Mouse (Mus musculus) midbrain, embryonic 10.5 days (tissue): ENCODE measurements around the gene Spata21. TPM values are rescaled to one million over a fixed set of nuclear protein-coding genes. Genes with fewer than 3 reads are reported as not detected.

Experiments
- DNase-seq: peaks from one replicate; pipeline ENCODE4 v3.0.0-alpha.2; 2017; ENCODE audit warnings: low spot score
- H3K27ac ChIP-seq: fragments of 300-500 bp; sonication (generic); replicated peaks from 2 replicates; pipeline ENCODE4 v1.5.1; 2016; ENCODE audit warnings: mild to moderate bottlenecking
- H3K27me3 ChIP-seq: fragments of 300-500 bp; sonication (generic); 2 replicates; pipeline ENCODE4 v1.6.1; 2016; ENCODE audit warnings: low read depth, mild to moderate bottlenecking; ENCODE audit not compliant: poor library complexity, severe bottlenecking
- H3K36me3 ChIP-seq: fragments of 300-500 bp; sonication (generic); 2 replicates; pipeline ENCODE4 v1.6.1; 2016; ENCODE audit warnings: mild to moderate bottlenecking, moderate library complexity
- H3K4me1 ChIP-seq: fragments of 300-500 bp; sonication (generic); 2 replicates; pipeline ENCODE4 v1.6.1; 2016
- H3K4me3 ChIP-seq: fragments of 300-500 bp; sonication (generic); 2 replicates; pipeline ENCODE4 v1.5.1; 2016; ENCODE audit warnings: mild to moderate bottlenecking, moderate library complexity
- H3K9me3 ChIP-seq: fragments of 300-500 bp; sonication (generic); replicated peaks from 2 replicates; pipeline ENCODE4 v1.6.1; 2016; ENCODE audit warnings: mild to moderate bottlenecking
- WGBS: fragments of 180-500 bp; shearing (Covaris S2); methylation state at CpG from one replicate; pipeline ENCODE4 v1.1.7; 2016; 5-methylcytosine and 5-hydroxymethylcytosine counted together
- polyA plus RNA-seq: library from polyadenylated mRNA; unstranded; fragments of >200 nt; fragmentation: Nextera tagmentation; extraction: Ambion mirVana; gene quantifications from 2 replicates; pipeline ENCODE4 v1.2.1, GENCODE M21; 2016

Gene Spata21
- polyA plus RNA-seq, 1 experiment from 2014 or later: 0.20 TPM

DNA sequence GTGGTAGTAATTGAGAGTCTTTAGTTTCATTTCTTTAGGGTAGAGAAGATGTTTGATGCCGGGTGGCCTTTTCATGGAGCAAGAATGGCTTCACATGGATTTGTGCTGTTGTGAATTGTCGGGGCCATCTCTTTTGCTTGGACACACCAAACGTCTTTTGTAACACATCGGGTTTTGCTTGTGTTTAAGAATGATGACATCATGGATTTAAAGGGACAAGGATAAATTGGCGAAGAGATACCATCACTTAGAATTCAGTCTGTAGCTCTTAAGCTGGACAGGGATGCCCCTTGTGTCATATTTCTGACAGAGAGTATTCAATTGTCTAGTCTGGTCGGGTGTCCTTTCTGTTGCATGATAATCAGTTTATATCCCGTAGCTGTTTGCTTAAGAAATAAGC is 61.0 kb downstream of the Spata21 start:
- Histone ChIP-seq H3K9me3 (no peaks in the 10 kb centered on the region), H3K4me1 (peaks cover 32% of the 10 kb centered on the region), H3K27me3 (0 out of 2 replicates have a peak, but pooled peaks cover 2% of the 10 kb centered on the region), H3K36me3 (0 out of 2 replicates have a peak, but pooled peaks cover 9% of the 10 kb centered on the region), H3K27ac (peak overlapping the region; percentile 94; the same call in 1 of the 2 replicates), H3K4me3 (peak overlapping the region; percentile 98)
- no peak for DNase-seq
- WGBS: 47% methylated on average over 7 of the region's 7 CpGs

DNA sequence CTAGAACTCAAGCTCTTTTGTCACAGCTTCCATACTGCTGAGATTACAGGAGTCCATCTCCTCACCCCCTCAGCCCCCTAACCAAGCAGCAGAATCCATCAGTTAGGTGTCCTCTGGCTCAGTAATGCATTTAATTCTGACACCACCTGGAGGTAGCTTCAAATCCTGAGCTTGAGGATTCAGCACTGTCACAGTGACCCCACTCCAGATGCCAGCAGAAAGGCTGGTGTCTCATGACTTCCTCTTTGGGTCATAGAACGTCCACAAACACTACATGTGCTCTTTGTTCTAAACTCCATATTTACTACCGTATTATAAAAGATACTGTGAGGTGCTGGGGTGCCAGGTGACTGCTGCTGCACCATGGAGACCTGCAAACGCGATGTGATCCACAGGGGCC is 69.4 kb downstream of the Spata21 start:
- WGBS: 82% methylated on average over 4 of the region's 4 CpGs
- Histone ChIP-seq H3K4me1 (peaks cover 36% of the 10 kb centered on the region), H3K27ac (no peak overlapping the region), H3K4me3 (no peak overlapping the region), H3K36me3 (peaks cover 18% of the 10 kb centered on the region), H3K27me3 (no peaks in the 10 kb centered on the region), H3K9me3 (no peaks in the 10 kb centered on the region)
- no peak for DNase-seq

DNA sequence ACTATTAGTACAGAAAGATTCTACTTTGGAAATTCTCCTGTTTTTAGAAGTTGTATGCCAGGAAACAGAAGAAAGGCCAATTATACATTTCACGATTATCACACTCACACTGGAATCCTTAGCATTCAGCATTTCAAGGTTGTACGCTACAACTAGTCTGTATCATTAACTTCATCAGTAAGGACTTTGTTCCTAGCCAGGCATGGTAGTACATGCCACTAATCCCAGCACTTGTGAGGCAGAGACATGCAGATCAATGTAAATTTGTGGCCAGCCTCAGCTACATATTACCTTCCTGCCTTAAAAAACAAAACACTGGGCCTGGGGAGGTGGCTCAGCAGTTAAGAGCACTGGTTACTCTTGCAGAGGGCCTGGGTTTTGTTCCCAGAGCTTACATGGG is 70.5 kb downstream of the Spata21 start:
- Histone ChIP-seq H3K36me3 (peaks cover 22% of the 10 kb centered on the region), H3K4me3 (no peak overlapping the region), H3K27ac (no peak overlapping the region), H3K9me3 (peaks cover under 1% of the 10 kb centered on the region; the same call in 1 of the 2 replicates), H3K4me1 (peaks cover 35% of the 10 kb centered on the region), H3K27me3 (no peaks in the 10 kb centered on the region)
- no peak for DNase-seq
- 93% methylated on average over 2 of the region's 2 CpGs for WGBS

DNA sequence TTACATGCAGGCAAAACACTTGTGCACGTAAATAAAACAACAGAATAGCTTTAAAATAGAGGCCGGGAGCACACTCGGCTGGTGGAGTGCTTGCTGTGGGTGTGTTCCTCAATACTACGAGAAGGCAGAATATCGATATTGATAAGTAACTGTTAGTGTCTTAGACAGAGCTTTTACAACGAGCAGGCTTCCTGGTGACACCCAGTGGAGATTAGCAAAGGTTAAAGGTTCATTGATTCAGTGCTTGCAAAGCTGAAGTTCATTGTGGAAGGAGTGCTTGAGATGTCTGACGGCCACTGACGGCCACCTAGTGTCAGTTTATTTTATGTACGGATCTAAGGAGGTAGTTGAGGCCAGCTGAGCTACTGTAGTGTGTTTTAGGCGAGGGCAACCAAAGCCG is 71.0 kb downstream of the Spata21 start:
- no peak for DNase-seq
- Histone ChIP-seq H3K4me3 (no peak overlapping the region), H3K27me3 (no peaks in the 10 kb centered on the region), H3K27ac (no peak overlapping the region), H3K9me3 (peaks cover 5% of the 10 kb centered on the region; the same call in 1 of the 2 replicates), H3K36me3 (peaks cover 27% of the 10 kb centered on the region), H3K4me1 (peaks cover 30% of the 10 kb centered on the region)
- WGBS: 66% methylated on average over 11 of the region's 11 CpGs

DNA sequence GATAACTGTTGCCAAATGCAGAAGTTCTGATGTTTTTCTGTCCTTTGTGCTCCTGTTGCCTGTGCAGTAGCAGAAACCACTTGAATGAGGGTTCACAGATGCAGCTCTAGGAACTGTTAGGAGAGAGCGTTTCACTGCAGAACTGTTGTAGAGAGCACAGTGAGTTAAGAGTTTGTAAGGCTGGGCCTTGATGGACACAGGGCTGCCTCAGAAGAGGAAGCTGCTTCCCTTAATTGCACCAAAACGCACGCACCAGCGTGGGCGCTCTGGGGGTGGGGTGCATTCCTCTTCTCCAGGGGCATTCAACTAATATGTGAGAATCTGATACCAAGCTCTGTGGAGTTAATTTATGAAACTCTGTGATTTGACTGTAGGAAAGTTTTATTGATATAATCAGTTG is 71.5 kb downstream of the Spata21 start:
- Histone ChIP-seq H3K27ac (no peak overlapping the region), H3K27me3 (no peaks in the 10 kb centered on the region), H3K4me3 (no peak overlapping the region), H3K4me1 (peaks cover 27% of the 10 kb centered on the region), H3K9me3 (peaks cover 9% of the 10 kb centered on the region; the same call in 1 of the 2 replicates), H3K36me3 (peaks cover 31% of the 10 kb centered on the region)
- 89% methylated on average over 5 of the region's 5 CpGs for WGBS
- DNase-seq: no peak

DNA sequence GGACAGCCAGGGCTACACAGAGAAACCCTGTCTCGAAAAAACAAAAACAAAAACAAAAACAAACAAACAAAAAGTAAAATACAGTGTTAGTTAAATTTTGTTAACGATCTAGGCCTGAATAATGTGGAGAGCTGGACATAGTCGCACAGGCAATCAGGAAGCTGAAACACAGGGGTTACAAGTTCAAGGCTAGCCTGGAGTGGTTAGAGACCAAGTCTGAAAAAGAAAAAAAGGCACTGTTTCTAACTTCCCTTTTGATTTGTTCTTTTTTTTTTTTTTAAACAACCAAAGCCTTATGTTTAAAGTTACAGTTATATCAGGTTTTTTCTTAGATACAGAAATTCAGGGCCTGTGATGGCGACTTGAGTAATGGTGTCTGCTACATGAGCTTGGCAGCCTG is 72.1 kb downstream of the Spata21 start:
- DNase-seq: no peak
- Histone ChIP-seq H3K4me3 (no peak overlapping the region), H3K27ac (no peak overlapping the region), H3K27me3 (no peaks in the 10 kb centered on the region), H3K36me3 (peaks cover 36% of the 10 kb centered on the region), H3K9me3 (peaks cover 14% of the 10 kb centered on the region; the same call in 1 of the 2 replicates), H3K4me1 (peaks cover 27% of the 10 kb centered on the region)
- WGBS: 88% methylated on average over 4 of the region's 4 CpGs

DNA sequence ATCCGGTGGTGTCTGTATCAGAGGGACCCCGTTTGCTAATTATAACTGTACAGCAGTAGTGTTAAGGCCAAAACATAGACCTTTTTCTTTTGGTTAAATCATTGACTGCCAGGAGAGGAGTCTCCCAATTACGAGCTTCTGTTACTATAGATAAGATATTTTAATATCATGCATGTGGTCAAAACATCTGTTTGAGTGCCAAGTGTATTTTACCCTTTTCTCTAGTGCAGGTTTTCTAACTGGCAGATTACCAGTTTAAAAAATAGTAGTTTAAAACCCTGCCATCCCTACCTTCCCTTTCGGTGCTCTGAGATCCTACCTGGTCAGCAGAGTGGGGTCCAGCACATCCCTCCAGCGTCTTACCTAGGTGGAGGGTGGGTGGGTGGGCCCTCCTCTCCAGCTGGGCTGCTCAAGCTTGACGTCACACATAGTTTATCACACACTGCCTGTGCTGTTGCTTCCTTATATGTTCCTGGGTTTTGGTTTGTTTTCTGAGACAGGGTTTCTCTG is 73.6 kb downstream of the Spata21 start:
- Histone ChIP-seq H3K9me3 (peaks cover 17% of the 10 kb centered on the region; the same call in 1 of the 2 replicates), H3K4me1 (peaks cover 27% of the 10 kb centered on the region), H3K27me3 (no peaks in the 10 kb centered on the region), H3K27ac (no peak overlapping the region), H3K4me3 (no peak overlapping the region), H3K36me3 (peaks cover 47% of the 10 kb centered on the region)
- no peak for DNase-seq
- 96% methylated on average over 6 of the region's 6 CpGs for WGBS

Other genes with a start within 250 kb of the Spata21 start
- gene Padi1, start 242.6 kb upstream of the Spata21 start, polyA plus RNA-seq: 0.04 and 0.06 TPM in 2 replicates
- gene Padi2, start 182.0 kb upstream of the Spata21 start, polyA plus RNA-seq: 0.15 and 1.4 TPM in 2 replicates
- gene Sdhb, start 127.1 kb upstream of the Spata21 start, polyA plus RNA-seq: 429 and 455 TPM in 2 replicates
- 42.5 and 56.5 TPM in 2 replicates for gene Atp13a2, start 101.5 kb upstream of the Spata21 start, polyA plus RNA-seq
- gene Mfap2, start 77.9 kb upstream of the Spata21 start, polyA plus RNA-seq: 260 and 321 TPM in 2 replicates
- 10.8 and 11.0 TPM in 2 replicates for gene Crocc, start 27.8 kb upstream of the Spata21 start, polyA plus RNA-seq
- gene Necap2, start 10.0 kb upstream of the Spata21 start, polyA plus RNA-seq: 54.8 TPM in 2 replicates
- gene Szrd1, start 51.4 kb downstream of the Spata21 start, polyA plus RNA-seq: 35.2 and 36.3 TPM in 2 replicates
- 24.2 and 25.3 TPM in 2 replicates for gene Fbxo42, start 59.6 kb downstream of the Spata21 start, polyA plus RNA-seq
- gene Rsg1, start 125.6 kb downstream of the Spata21 start, polyA plus RNA-seq: 7.4 and 7.5 TPM in 2 replicates
- 0.64 and 1.4 TPM in 2 replicates for gene Arhgef19, start 151.2 kb downstream of the Spata21 start, polyA plus RNA-seq
- gene Epha2, start 212.9 kb downstream of the Spata21 start, polyA plus RNA-seq: 3.6 and 3.7 TPM in 2 replicates